Mouse (Mus musculus) liver, embryonic 12.5 days (tissue): Measurements from ENCODE around the gene Inpp5a. TPM values are rescaled to one million over a fixed set of nuclear protein-coding genes. Genes with fewer than 3 reads are reported as not detected.

Experiments
- ATAC-seq: fragments of 200-750 bp; cut with Nextera tagmentation; 2 replicates; pipeline ENCODE4 v1.8.0; 2017; ENCODE audit warnings: moderate number of reproducible peaks, mild to moderate bottlenecking, moderate library complexity
- H3K27ac ChIP-seq: fragments of 300-500 bp; sonication (generic); 2 replicates; pipeline ENCODE4 v1.5.1; 2016; ENCODE audit warnings: mild to moderate bottlenecking
- H3K27me3 ChIP-seq: fragments of 300-500 bp; sonication (generic); replicated peaks from 2 replicates; pipeline ENCODE4 v1.6.1; 2016; ENCODE audit warnings: mild to moderate bottlenecking, moderate library complexity
- H3K36me3 ChIP-seq: fragments of 300-500 bp; sonication (generic); 2 replicates; pipeline ENCODE4 v1.6.1; 2016; ENCODE audit warnings: mild to moderate bottlenecking, moderate library complexity
- H3K4me1 ChIP-seq: fragments of 300-500 bp; sonication (generic); 2 replicates; pipeline ENCODE4 v1.6.1; 2016
- H3K4me2 ChIP-seq: fragments of 300-500 bp; sonication (generic); 2 replicates; pipeline ENCODE4 v1.6.1; 2016; ENCODE audit warnings: mild to moderate bottlenecking, moderate library complexity
- H3K4me3 ChIP-seq: fragments of 300-500 bp; sonication (generic); 2 replicates; pipeline ENCODE4 v1.5.1; 2016; ENCODE audit warnings: mild to moderate bottlenecking, moderate library complexity
- H3K9ac ChIP-seq: fragments of 300-500 bp; sonication (generic); 2 replicates; pipeline ENCODE4 v1.6.1; 2016; ENCODE audit warnings: mild to moderate bottlenecking, moderate library complexity
- H3K9me3 ChIP-seq: fragments of 300-500 bp; sonication (generic); replicated peaks from 2 replicates; pipeline ENCODE4 v1.6.1; 2016; ENCODE audit warnings: mild to moderate bottlenecking, moderate library complexity
- WGBS: fragments of 180-500 bp; shearing (Covaris S2); methylation state at CpG from one replicate; pipeline ENCODE4 v1.1.7; 2016; ENCODE audit not compliant: insufficient replicate concordance; 5-methylcytosine and 5-hydroxymethylcytosine counted together
- polyA plus RNA-seq: library from polyadenylated mRNA; unstranded; fragments of >200 nt; fragmentation: Nextera tagmentation; extraction: Ambion mirVana; gene quantifications from 2 replicates; pipeline ENCODE4 v1.2.1, GENCODE M21; 2016

Inpp5a gene
- polyA plus RNA-seq, 1 experiment from 2014 or later = 10.1 TPM

DNA sequence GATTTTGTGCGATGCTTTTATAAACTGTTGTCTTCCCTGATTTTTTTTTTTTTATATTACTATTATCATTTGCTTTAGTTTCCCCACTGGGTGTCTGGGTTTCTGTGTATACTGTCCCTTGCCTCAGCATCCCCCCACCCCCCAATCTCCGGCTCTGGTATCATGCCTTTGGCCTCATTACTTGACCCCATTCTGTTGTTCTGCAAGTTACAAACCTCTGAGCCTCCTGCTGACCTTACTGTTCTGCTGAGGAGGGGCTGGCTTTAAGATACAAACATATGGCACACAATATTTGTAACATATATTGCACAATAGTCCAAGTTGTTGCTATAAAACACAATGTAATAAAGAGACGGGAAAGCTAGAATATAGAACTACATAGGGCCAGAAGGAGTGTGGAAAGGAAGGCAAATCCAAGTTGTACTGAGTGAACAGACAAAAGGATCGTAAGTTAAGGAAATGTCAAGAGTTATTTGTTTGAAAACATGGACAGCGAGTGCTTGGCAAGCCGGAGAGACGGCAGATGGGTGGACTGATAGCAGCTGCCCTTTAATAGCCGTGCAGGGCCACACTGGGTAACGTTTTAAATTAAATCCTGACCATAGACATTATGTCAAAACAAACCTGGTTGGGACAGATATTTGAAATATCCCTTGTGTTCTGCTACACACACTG is 49.2 kb downstream of the Inpp5a start:
- ATAC-seq = no peak
- Histone ChIP-seq H3K9ac (no peak overlapping the region), H3K4me1 (peaks cover 24% of the 10 kb centered on the region), H3K36me3 (no peaks in the 10 kb centered on the region), H3K4me2 (no peak overlapping the region), H3K4me3 (no peak overlapping the region), H3K27ac (no peak overlapping the region), H3K27me3 (no peaks in the 10 kb centered on the region), H3K9me3 (no peaks in the 10 kb centered on the region)
- 62% methylated on average over 9 of the region's 9 CpGs for WGBS

- Histone ChIP-seq H3K4me3 (no peak overlapping the region), H3K27me3 (no peaks in the 10 kb centered on the region), H3K36me3 (no peaks in the 10 kb centered on the region), H3K9me3 (no peaks in the 10 kb centered on the region), H3K9ac (no peak overlapping the region), H3K4me2 (no peak overlapping the region), H3K27ac (no peak overlapping the region), H3K4me1 (peaks cover 24% of the 10 kb centered on the region)
- 72% methylated on average over 4 of the region's 4 CpGs for WGBS
- ATAC-seq = no peak
Measured at GRCm38 (mm10) chr7:139438601-139438945, 49.7 kb downstream of the Inpp5a start.

- Histone ChIP-seq H3K4me2 (no peak overlapping the region), H3K4me3 (no peak overlapping the region), H3K27me3 (no peaks in the 10 kb centered on the region), H3K27ac (no peak overlapping the region), H3K4me1 (peaks cover 24% of the 10 kb centered on the region), H3K36me3 (no peaks in the 10 kb centered on the region), H3K9ac (no peak overlapping the region), H3K9me3 (no peaks in the 10 kb centered on the region)
- 61% methylated on average over 3 of the region's 3 CpGs for WGBS
- ATAC-seq = no peak
Measured at GRCm38 (mm10) chr7:139439031-139439430, 50.1 kb downstream of the Inpp5a start.

DNA sequence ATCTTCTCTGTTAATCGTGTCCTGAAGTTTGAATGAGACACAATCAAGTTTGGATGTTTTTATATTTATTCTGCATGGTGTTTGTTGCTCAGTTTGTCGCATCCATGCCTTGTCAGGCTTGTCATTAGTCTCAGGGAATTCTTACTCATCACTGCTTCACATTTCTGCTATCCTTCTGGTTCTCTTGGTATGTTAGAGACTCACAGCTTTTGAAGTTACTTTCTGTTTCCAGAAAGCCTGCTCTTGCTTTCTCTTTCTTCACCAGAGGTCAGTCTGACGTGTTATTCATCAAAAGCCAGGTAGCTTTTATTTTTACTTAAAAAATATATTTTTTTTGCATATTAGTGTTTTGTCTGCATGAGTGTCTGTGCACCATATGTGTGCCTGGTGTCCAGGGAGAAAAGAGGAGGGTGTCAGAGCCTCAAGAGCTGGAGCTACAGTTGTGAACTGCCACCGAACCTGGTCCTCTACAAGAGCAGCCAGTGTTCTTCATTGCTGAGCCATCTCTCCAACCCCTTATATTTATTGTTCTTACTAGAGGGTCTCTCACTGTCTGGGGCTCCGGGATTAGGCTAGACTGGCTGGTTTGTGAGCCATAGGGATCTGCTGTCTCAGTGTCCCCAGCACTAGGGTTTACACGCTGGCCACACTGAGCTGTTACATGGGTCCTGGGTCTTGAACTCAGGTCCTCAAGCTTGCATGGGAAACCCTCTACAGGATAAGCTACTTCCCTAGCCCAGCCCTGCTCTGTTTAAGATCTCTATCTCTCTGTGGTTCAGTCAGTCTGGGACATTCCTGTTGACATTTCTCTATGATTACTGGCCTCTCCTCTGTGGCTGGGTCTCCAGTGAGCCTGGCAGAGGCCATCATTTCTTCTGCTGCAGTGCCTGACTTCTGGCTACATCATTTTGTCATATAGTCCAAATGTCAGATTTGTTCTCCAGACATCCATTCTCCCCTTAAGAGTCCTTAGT is 51.3 kb downstream of the Inpp5a start:
- Histone ChIP-seq H3K4me1 (peaks cover 24% of the 10 kb centered on the region), H3K27ac (no peak overlapping the region), H3K27me3 (no peaks in the 10 kb centered on the region), H3K9me3 (no peaks in the 10 kb centered on the region), H3K4me3 (no peak overlapping the region), H3K9ac (no peak overlapping the region), H3K4me2 (no peak overlapping the region), H3K36me3 (no peaks in the 10 kb centered on the region)
- WGBS = 58% methylated on average over 6 of the region's 6 CpGs
- no peak for ATAC-seq

DNA sequence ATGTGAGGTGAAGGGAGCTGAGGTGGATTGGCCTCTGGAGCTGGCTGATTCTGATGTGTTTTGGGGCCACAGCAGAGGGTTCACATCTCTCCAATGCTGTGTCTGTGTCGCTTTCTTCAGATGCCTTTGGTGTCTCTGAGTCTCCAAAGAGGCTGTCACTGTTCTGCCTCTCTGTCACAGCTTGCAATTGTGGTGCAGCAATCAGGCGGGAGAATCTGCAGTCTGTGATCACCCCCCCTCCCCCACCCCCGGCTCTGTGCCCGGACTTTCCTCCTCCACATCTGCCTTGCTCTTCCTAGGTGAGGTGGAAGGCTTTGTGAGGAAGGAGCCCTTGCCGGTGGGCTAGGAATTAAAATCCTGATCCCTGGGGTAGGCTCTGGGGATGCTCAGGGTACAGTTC is 52.1 kb downstream of the Inpp5a start:
- Histone ChIP-seq H3K36me3 (no peaks in the 10 kb centered on the region), H3K4me1 (peaks cover 24% of the 10 kb centered on the region), H3K4me2 (no peak overlapping the region), H3K9ac (no peak overlapping the region), H3K27ac (no peak overlapping the region), H3K9me3 (no peaks in the 10 kb centered on the region), H3K27me3 (no peaks in the 10 kb centered on the region), H3K4me3 (no peak overlapping the region)
- no peak for ATAC-seq
- WGBS = 35% methylated on average over 5 of the region's 5 CpGs

DNA sequence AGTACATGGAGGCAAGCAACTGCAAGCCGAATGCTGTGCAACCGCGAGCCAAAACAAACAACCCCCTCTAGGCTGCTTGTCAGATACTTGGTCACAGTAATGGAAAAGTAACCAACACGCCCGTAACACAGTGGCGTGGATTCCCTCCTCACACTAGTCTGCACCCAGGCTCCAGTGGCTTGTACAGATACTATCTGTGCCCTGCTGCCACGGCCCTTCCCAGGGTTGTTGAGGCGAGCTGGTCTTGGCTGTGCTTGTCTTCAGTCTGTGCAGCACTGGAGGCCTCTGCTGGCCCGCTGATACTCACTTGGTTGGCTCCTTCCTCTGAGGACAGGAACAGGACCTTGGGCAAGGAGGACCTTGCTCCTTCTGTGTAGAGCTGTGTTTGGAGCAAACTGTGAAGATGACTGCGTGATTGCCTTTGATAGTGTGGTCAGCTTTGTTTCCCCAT is 52.9 kb downstream of the Inpp5a start:
- 50% methylated on average over 10 of the region's 10 CpGs for WGBS
- Histone ChIP-seq H3K27me3 (no peaks in the 10 kb centered on the region), H3K9me3 (no peaks in the 10 kb centered on the region), H3K4me2 (no peak overlapping the region), H3K27ac (no peak overlapping the region), H3K4me3 (no peak overlapping the region), H3K4me1 (peaks cover 19% of the 10 kb centered on the region), H3K36me3 (no peaks in the 10 kb centered on the region), H3K9ac (no peak overlapping the region)
- ATAC-seq = no peak

DNA sequence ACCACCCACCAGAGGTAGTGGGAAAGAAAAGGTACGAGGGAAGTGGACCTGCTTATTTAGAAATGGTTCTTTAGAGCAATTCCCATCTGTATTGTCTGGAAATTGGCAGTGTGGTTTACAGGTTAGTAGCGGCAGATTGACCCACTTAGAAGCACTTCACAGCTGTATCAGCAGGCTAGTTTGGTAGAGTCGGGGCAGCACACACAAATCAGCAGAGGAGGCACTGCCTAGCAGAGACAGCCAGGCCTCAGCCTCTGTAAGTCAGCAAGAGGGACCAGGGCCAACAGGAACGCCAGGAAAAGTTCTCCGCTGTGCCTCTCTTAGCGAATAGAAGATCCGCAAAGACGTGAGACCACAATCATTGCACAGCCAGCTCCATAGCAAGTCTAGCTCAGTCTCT is 56.7 kb downstream of the Inpp5a start:
- ATAC-seq = no peak

GRCm38 (mm10) chr7:139447381-139447780 is 58.5 kb downstream of the Inpp5a start:
- Histone ChIP-seq H3K4me1 (no peaks in the 10 kb centered on the region), H3K27me3 (no peaks in the 10 kb centered on the region), H3K36me3 (no peaks in the 10 kb centered on the region), H3K4me2 (no peak overlapping the region), H3K9ac (no peak overlapping the region), H3K9me3 (no peaks in the 10 kb centered on the region), H3K4me3 (no peak overlapping the region), H3K27ac (no peak overlapping the region)
- WGBS = 64% methylated on average over 3 of the region's 3 CpGs
- ATAC-seq = no peak

More for the DNA sequence above, 56.7 kb downstream of the Inpp5a start:
- no peaks in the 10 kb centered on the region for H3K27me3 ChIP-seq
- H3K4me2 ChIP-seq = no peak overlapping the region
- H3K9ac ChIP-seq = no peak overlapping the region
- H3K36me3 ChIP-seq = no peaks in the 10 kb centered on the region
- H3K4me1 ChIP-seq = peaks cover 16% of the 10 kb centered on the region
- no peak overlapping the region for H3K4me3 ChIP-seq
- WGBS = 71% methylated on average over 8 of the region's 8 CpGs
- no peaks in the 10 kb centered on the region for H3K9me3 ChIP-seq
- H3K27ac ChIP-seq = no peak overlapping the region

- Histone ChIP-seq H3K9me3 (no peaks in the 10 kb centered on the region), H3K27me3 (no peaks in the 10 kb centered on the region), H3K36me3 (no peaks in the 10 kb centered on the region), H3K4me2 (no peak overlapping the region), H3K27ac (no peak overlapping the region), H3K4me3 (no peak overlapping the region), H3K9ac (no peak overlapping the region), H3K4me1 (peaks cover 12% of the 10 kb centered on the region; the same call in 1 of the 2 replicates)
- 68% methylated on average over 16 of the region's 16 CpGs for WGBS
- no peak for ATAC-seq
Measured at GRCm38 (mm10) chr7:139450186-139450998, 61.5 kb downstream of the Inpp5a start.

- ATAC-seq = no peak
Measured at GRCm38 (mm10) chr7:139451711-139452110, 62.8 kb downstream of the Inpp5a start.

DNA sequence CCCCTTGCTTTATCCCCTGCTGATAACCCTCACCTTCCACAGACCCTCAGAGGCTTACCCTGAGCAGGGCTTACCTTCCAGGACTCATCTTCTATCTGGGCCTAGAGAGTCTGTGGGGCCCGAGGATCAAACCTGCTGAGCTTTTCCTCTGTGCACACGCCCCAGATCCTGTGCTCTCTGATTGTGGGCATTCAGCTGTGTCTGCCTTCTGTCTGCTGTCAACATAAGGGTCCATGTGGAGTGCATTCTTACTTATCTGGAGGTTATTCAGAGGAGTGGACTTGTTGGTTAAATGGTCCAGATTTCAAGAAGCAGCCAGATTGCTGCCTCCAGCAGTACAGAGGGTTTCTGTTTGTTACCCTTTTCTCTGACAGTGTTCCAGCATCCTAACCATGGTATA is 63.3 kb downstream of the Inpp5a start:
- H3K36me3 ChIP-seq = no peaks in the 10 kb centered on the region
- H3K4me3 ChIP-seq = no peak overlapping the region
- no peaks in the 10 kb centered on the region for H3K9me3 ChIP-seq
- WGBS = 36% methylated on average over 2 of the region's 2 CpGs
- no peak overlapping the region for H3K27ac ChIP-seq
- H3K4me2 ChIP-seq = no peak overlapping the region
- no peak overlapping the region for H3K9ac ChIP-seq
- H3K4me1 ChIP-seq = peaks cover 12% of the 10 kb centered on the region; the same call in 1 of the 2 replicates
- ATAC-seq = no peak
- no peaks in the 10 kb centered on the region for H3K27me3 ChIP-seq

More at GRCm38 (mm10) chr7:139451711-139452110, 62.8 kb downstream of the Inpp5a start:
- no peaks in the 10 kb centered on the region for H3K27me3 ChIP-seq
- H3K36me3 ChIP-seq = no peaks in the 10 kb centered on the region
- H3K9me3 ChIP-seq = no peaks in the 10 kb centered on the region
- no peak overlapping the region for H3K27ac ChIP-seq
- no peak overlapping the region for H3K9ac ChIP-seq
- no peak overlapping the region for H3K4me3 ChIP-seq
- WGBS = 68% methylated on average over 5 of the region's 5 CpGs
- peaks cover 12% of the 10 kb centered on the region; the same call in 1 of the 2 replicates for H3K4me1 ChIP-seq
- H3K4me2 ChIP-seq = no peak overlapping the region
